Comparison of ENCODE assay signal across 10 mouse cellular contexts in genomic region chr2:165751068-165751467, GRCm38 (mm10).
DNase-seq lines count a peak whose midpoint lies in the region; ATAC-seq and TF ChIP-seq lines count a peak whose summit lies in the region.
"Had no signal": no experiment of that assay in that cellular context is flagged by ENCODE, and none has a peak within 500 bp of the region (broad histone marks: within the 10 kb centered on the region; RNA-seq: fewer than 3 reads in every experiment).

No protein-coding gene starts in this region.

- no peak for TF ChIP-seq EP300 in heart, postnatal 0 days (IDR thresholded peaks at IDR 0.05; ENCODE audit: low read depth)

- DNase-seq in cerebellum, adult 11 months = peak; percentile 3
- DNase-seq in cerebellum, postnatal 4 days (ENCODE audit: low spot score in 2 of 2) = no peak
- DNase-seq in liver, embryonic 13.5 days = no peak
- DNase-seq in liver (no peak), NIH3T3 (ENCODE audit: low read depth) (peak; percentile 38)
- no peak for DNase-seq in heart, postnatal 0 days (ENCODE audit: low spot score)
- DNase-seq in frontal cortex, postnatal 10 days (ENCODE audit: low spot score in 2 of 2) = no peak

- H3K4me3 ChIP-seq in liver, embryonic 13.5 days (replicated peaks) = no peak overlapping the region
- no peak overlapping the region for H3K4me3 ChIP-seq in heart, postnatal 0 days (ENCODE audit: low read depth, low read length)
- H3K4me3 ChIP-seq in neural tube, embryonic 14.5 days (ENCODE audit: low read depth, low read length) = no peak overlapping the region
- H3K4me3 ChIP-seq: myocyte had no signal

- no peaks in the 10 kb centered on the region for H3K4me1 ChIP-seq in liver, embryonic 13.5 days (replicated peaks)
- no peaks in the 10 kb centered on the region for H3K4me1 ChIP-seq in heart, postnatal 0 days (ENCODE audit: control insufficient read depth, insufficient read depth)
- H3K4me1 ChIP-seq in neural tube, embryonic 14.5 days (ENCODE audit: control insufficient read depth, insufficient read depth, low read length) = no peaks in the 10 kb centered on the region

- H3K27me3 ChIP-seq in liver, embryonic 13.5 days = no peaks in the 10 kb centered on the region
- peaks cover 11% of the 10 kb centered on the region for H3K27me3 ChIP-seq in heart, postnatal 0 days (ENCODE audit: control insufficient read depth, insufficient read depth, low read length)
- H3K27me3 ChIP-seq in neural tube, embryonic 14.5 days (ENCODE audit: control insufficient read depth, insufficient read depth, low read length) = no peaks in the 10 kb centered on the region

- H3K4me2 ChIP-seq in liver, embryonic 13.5 days = no peak overlapping the region
- H3K4me2 ChIP-seq in heart, postnatal 0 days (ENCODE audit: low read depth, low read length) = no peak overlapping the region
- H3K4me2 ChIP-seq in neural tube, embryonic 14.5 days (ENCODE audit: low read depth, low read length) = no peak overlapping the region

- H3K27ac ChIP-seq in liver, embryonic 13.5 days = no peak overlapping the region
- H3K27ac ChIP-seq in heart, postnatal 0 days (ENCODE audit: low read depth) = no peak overlapping the region
- H3K27ac ChIP-seq in neural tube, embryonic 14.5 days (ENCODE audit: low read depth, low read length) = no peak overlapping the region

- ATAC-seq in liver, embryonic 13.5 days (ENCODE audit: low read depth) = 0 out of 2 replicates have a peak, but pooled peaks have one; percentile 7
- peak; percentile 64; the same call in 1 of the 2 replicates for ATAC-seq in heart, postnatal 0 days (ENCODE audit: insufficient read depth, low read depth)
- ATAC-seq in neural tube, embryonic 14.5 days (ENCODE audit: low read depth) = peak; percentile 48

- H3K9me3 ChIP-seq in liver, embryonic 13.5 days (replicated peaks) = no peaks in the 10 kb centered on the region
- H3K9me3 ChIP-seq in heart, postnatal 0 days (replicated peaks; ENCODE audit: control insufficient read depth, low read length) = no peaks in the 10 kb centered on the region
- no peaks in the 10 kb centered on the region for H3K9me3 ChIP-seq in neural tube, embryonic 14.5 days (ENCODE audit: control insufficient read depth, low read length)
- H3K9me3 ChIP-seq: G1E had no signal

- H3K36me3 ChIP-seq in liver, embryonic 13.5 days = no peaks in the 10 kb centered on the region
- no peaks in the 10 kb centered on the region for H3K36me3 ChIP-seq in heart, postnatal 0 days (replicated peaks; ENCODE audit: control insufficient read depth, insufficient read depth, low read length)
- no peaks in the 10 kb centered on the region for H3K36me3 ChIP-seq in neural tube, embryonic 14.5 days (ENCODE audit: control insufficient read depth, insufficient read depth, low read length)
- H3K36me3 ChIP-seq: G1E had no signal

- 34% methylated on average over 7 of the region's 7 CpGs for WGBS in liver, embryonic 13.5 days (ENCODE audit: insufficient replicate concordance)
- 28% methylated on average over 7 of the region's 7 CpGs for WGBS in heart, postnatal 0 days
- 10% methylated on average over 7 of the region's 7 CpGs for WGBS in neural tube, embryonic 14.5 days

- TF ChIP-seq CTCF in heart, postnatal 0 days (IDR thresholded peaks at IDR 0.05; ENCODE audit: low read depth) = peak; percentile 51

- no peak overlapping the region for H3K9ac ChIP-seq in liver, embryonic 13.5 days
- H3K9ac ChIP-seq in heart, postnatal 0 days (replicated peaks; ENCODE audit: low read depth, low read length) = no peak overlapping the region
- H3K9ac ChIP-seq in neural tube, embryonic 14.5 days (replicated peaks; ENCODE audit: low read depth, low read length) = no peak overlapping the region

Comparison
In these comparisons a context has a peak if more than half of its experiments do, and no peak if none do; other contexts are left out.
1. DNase-seq: peak in cerebellum, adult 11 months (single experiment) and NIH3T3 (single experiment); none in cerebellum, postnatal 4 days (0 of 2), liver, embryonic 13.5 days (single experiment), liver (single experiment), heart, postnatal 0 days (single experiment) and frontal cortex, postnatal 10 days (0 of 2).
2. ATAC-seq: peak in every context shown above with its lines; median percentile 64 in heart, postnatal 0 days; 48 in neural tube, embryonic 14.5 days; 7 in liver, embryonic 13.5 days.